Mouse (Mus musculus): ENCODE measurements at regions not wholly inside any gene's neighbourhood (a gene's known extent, or its start where the extent isn't known, plus 50 kb on each side); places are given as distances from the start of the nearest gene placed in this dataset.

GRCm38 (mm10) chr10:98041766-98042165, 315.2 kb upstream of the C030005K15Rik start:
- DNase-seq (ENCODE audit: low spot score in 2 of 2), result no peak

- DNase-seq (ENCODE audit: low spot score in 2 of 2), result no peak
Observed at GRCm38 (mm10) chr10:98043873-98044272, 317.3 kb upstream of the C030005K15Rik start.

- DNase-seq (ENCODE audit: low spot score in 2 of 2), result no peak
Observed at GRCm38 (mm10) chr10:98044579-98044978, 318.0 kb upstream of the C030005K15Rik start.

- no peak for DNase-seq (ENCODE audit: low spot score in 2 of 2)
Observed at GRCm38 (mm10) chr10:98073432-98073831, 346.9 kb upstream of the C030005K15Rik start.

GRCm38 (mm10) chr10:98084881-98085280, 358.3 kb upstream of the C030005K15Rik start:
- DNase-seq (ENCODE audit: low spot score in 2 of 2), result no peak

GRCm38 (mm10) chr10:98116296-98116695, 389.7 kb upstream of the C030005K15Rik start:
- no peak for DNase-seq (ENCODE audit: low spot score in 2 of 2)

- no peak for DNase-seq (ENCODE audit: low spot score in 2 of 2)
Observed at GRCm38 (mm10) chr10:98125713-98126112, 399.2 kb upstream of the C030005K15Rik start.

GRCm38 (mm10) chr10:98135026-98135425, 408.5 kb upstream of the C030005K15Rik start:
- no peak for DNase-seq (ENCODE audit: low spot score in 2 of 2)

GRCm38 (mm10) chr10:98145773-98146172, 419.2 kb upstream of the C030005K15Rik start:
- no peak for DNase-seq (ENCODE audit: low spot score in 2 of 2)

GRCm38 (mm10) chr10:98146998-98147863, 420.7 kb upstream of the C030005K15Rik start:
- no peak for DNase-seq (ENCODE audit: low spot score in 2 of 2)

- DNase-seq (ENCODE audit: low spot score in 2 of 2), result no peak
Observed at GRCm38 (mm10) chr10:98155982-98156381, 429.4 kb upstream of the C030005K15Rik start.

GRCm38 (mm10) chr10:98185666-98186065, 459.1 kb upstream of the C030005K15Rik start:
- no peak for DNase-seq (ENCODE audit: low spot score in 2 of 2)

GRCm38 (mm10) chr10:98196852-98197251, 470.3 kb upstream of the C030005K15Rik start:
- no peak for DNase-seq (ENCODE audit: low spot score in 2 of 2)

- DNase-seq (ENCODE audit: low spot score in 2 of 2), result peak in 1 of 2 experiments; percentile 6
Observed at GRCm38 (mm10) chr10:98210246-98210645, 483.7 kb upstream of the C030005K15Rik start.

- peak in 1 of 2 experiments; percentile 6 for DNase-seq (ENCODE audit: low spot score in 2 of 2)
Observed at GRCm38 (mm10) chr10:98212876-98213587, 486.5 kb upstream of the C030005K15Rik start.

GRCm38 (mm10) chr10:98231017-98231416, 504.5 kb upstream of the C030005K15Rik start:
- DNase-seq (ENCODE audit: low spot score in 2 of 2), result no peak

- no peak for DNase-seq (ENCODE audit: low spot score in 2 of 2)
Observed at GRCm38 (mm10) chr10:98231705-98232235, 505.2 kb upstream of the C030005K15Rik start.

- no peak for DNase-seq (ENCODE audit: low spot score in 2 of 2)
Observed at GRCm38 (mm10) chr10:98248311-98248710, 521.8 kb upstream of the C030005K15Rik start.

- no peak for DNase-seq (ENCODE audit: low spot score in 2 of 2)
Observed at GRCm38 (mm10) chr10:98257980-98258707, 531.6 kb upstream of the C030005K15Rik start.

GRCm38 (mm10) chr10:98259283-98259682, 532.7 kb upstream of the C030005K15Rik start:
- no peak for DNase-seq (ENCODE audit: low spot score in 2 of 2)

- no peak for DNase-seq (ENCODE audit: low spot score in 2 of 2)
Observed at GRCm38 (mm10) chr10:98268511-98268910, 542.0 kb upstream of the C030005K15Rik start.

- no peak for DNase-seq (ENCODE audit: low spot score in 2 of 2)
Observed at GRCm38 (mm10) chr10:98291617-98292016, 565.1 kb upstream of the C030005K15Rik start.

Data from right cerebral cortex, postnatal 36 days (tissue).